Mouse (Mus musculus): ENCODE measurements around the gene Hist1h2an.

- TF ChIP-seq POLR2A (IDR thresholded peaks at IDR 0.05; ENCODE audit: control insufficient read depth, low read depth, low read length) (no peak), CTCF (IDR thresholded peaks at IDR 0.05; ENCODE audit: control insufficient read depth, insufficient read depth, insufficient replicate concordance, low read depth, low read length) (no peak)
Measured at GRCm38 (mm10) chr13:21795584-21795983, 8.6 kb upstream of the Hist1h2an start.
